Mouse (Mus musculus): Measurements from ENCODE around the gene Adat1.

Gene Adat1

GRCm38 (mm10) chr8:111967246-111967870, 24.7 kb downstream of the Adat1 start:
- no peak for DNase-seq

- no peak for DNase-seq
Measured at GRCm38 (mm10) chr8:111964849-111965561, 27.1 kb downstream of the Adat1 start.

DNA sequence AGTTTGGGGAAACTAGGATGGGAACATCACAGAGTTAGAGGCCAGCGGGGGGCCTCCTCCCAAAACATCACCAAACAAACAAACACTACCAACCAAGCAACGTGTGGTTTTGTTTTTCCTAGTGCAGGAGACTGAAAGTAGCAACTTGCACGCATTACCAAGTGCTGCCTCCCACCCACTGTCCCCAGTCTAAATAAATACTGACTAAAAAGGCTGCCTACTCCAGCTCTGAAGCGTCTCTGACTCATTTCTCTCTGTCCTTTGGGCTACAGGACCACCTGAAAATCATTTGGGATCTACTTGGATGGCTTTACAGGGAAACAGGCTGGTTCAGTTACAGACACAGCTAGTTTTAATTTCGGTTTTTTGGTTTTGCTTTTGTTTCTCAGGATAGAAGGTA, 27.8 kb downstream of the Adat1 start:
- DNase-seq = no peak

DNA sequence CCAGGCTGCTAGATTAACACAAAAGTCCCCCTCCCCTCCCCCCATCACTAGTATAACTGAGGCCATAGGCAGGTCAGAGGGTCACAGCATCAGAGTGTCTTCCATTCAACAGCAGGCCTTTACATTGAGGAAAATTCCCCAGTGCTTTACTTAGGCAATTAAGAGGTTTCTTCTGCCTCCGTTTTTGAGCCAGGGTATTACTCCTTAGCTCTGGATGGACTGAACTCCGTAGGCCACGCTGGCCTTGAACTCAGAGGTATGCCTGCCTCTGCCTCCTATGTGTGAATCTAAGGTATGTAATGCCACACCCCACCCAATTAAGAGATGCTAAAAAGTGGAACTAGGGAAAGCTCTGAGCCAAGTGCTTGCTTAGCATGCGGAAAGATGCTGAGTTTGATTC, 28.6 kb downstream of the Adat1 start:
- DNase-seq = no peak

DNA sequence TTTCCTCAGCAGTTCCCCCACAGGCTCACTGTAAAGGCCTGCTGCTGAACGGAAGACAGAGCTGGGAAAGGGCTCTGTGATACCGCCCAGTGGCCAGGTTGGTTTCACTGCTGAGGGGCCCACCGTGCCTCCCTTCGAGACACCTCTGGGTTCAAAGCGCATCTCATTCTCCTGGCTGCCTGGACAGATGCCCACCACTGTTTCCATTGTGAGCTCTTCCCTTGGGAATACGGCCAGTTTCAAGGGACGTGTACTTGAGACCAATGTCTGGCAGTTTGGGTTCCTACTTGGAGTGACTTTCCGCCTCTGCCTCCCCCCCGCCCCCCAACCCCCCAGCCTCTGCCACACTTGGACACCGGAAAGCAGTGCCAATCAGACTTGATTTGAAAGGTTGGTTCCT, 29.0 kb downstream of the Adat1 start:
- no peak for DNase-seq

GRCm38 (mm10) chr8:111962589-111962988, 29.5 kb downstream of the Adat1 start:
- DNase-seq = no peak

GRCm38 (mm10) chr8:111961330-111961729, 30.8 kb downstream of the Adat1 start:
- no peak for DNase-seq

DNA sequence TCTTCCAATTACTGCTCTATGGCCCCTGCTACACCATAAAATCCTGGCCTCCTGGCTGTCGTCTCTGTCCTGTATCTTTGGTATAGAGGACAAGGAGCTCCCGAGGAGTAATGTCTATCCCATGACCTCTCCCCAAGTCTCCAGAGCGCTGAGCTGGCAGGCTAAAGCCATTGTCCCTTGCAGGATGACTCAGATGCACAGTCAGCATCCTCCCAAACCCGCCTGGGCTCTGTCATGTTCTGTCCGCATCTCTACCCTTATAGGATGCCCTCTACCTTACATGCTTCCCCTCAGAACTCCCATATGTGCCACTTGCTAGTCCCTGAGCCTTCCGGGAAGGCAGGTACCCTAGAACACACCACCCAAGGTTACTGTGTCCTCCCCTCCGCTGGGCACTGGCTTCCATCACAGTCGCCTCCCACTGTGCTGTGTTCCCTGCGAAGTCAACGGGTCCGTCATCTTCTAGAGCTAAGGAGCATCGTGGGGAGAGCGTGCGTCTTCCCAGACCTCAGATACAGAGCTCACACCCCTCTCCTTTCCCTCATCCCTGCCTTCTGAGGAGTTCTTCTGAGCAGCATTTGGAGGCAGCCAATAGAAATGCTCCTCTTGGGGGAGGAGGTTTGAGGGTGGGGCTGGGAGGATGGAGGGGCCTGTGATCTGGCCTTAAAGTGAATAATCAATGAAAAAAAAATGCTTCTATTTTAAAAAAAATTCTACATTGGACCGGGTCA, 31.3 kb downstream of the Adat1 start:
- no peak for DNase-seq

- DNase-seq = no peak
Measured at GRCm38 (mm10) chr8:111957231-111957630, 34.9 kb downstream of the Adat1 start.

DNA sequence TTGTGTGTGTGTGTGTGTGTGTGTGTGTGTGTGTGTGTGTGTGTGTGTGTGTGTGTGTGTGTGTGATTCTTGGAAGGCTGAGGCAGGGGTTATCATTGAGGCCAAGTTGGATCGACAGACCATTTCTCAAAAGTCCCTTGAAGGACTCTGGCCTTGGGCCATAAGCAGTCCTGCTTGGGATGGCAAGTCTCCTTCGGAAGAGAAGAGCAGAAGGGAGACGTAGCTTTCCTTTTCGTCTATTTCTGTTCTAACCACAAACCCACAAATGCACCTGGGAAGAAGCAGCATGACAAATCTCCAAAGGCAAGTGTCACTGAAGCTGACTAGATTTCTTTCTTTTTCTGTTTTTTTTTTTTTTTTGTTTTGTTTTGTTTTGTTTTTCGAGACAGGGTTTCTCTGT, 36.2 kb downstream of the Adat1 start:
- no peak for DNase-seq

DNA sequence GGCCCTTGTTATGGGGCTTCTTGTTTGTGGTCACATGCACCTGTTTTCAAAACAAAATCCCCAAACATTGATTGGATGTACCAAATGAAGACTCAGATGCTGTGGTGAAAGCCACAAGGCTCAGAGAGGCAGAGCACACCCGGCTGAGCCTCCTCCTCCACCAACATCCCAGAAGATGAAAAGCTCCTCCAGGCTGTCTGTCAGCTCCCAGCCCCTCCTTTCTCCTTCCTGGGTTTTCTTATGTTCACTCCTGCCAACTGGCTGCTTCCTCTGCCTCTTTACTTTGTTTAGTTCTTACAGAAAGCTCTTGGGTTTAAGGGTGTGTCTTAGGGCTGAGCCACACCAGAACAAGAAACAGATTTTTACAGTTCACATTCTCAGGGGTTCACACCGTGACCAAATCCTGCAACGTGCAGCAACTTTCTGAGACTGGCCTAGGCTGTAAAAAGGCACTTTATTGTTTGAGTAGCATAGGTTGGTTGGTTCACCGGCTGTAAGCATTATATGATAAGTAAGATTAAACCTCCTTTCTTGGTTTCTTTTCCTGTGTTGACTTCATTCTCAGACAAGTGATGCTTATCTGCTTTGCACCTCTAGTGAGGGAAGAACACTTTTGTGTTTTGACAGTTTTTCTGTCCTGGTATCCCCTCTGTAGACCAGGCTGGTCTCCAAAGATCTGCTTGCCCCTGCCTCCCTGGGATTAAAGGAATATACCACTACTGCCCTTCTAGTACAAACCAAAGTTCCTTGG, 37.1 kb downstream of the Adat1 start:
- DNase-seq = no peak

DNA sequence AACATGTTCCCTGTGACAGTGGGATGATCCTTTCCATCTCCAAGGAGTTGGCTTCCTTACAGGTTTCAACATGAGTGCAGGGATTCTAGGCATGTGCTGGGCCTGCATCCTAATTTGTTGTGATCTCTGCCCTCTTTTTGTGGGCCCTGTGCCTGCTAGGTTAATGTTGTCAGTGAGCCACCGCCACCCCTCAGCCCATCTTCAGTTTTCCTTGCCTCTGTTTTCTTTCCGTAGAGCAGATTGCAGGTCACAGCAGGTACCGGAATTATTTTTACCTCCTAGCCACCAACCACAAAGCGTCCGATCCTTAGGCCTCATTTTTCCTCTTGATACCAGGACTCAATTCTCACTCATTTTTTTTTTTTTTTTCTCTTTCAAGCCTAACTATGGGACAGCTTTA, 40.2 kb downstream of the Adat1 start:
- DNase-seq = no peak

GRCm38 (mm10) chr8:111951317-111951716, 40.8 kb downstream of the Adat1 start:
- DNase-seq = peak; percentile 63 to 64

DNA sequence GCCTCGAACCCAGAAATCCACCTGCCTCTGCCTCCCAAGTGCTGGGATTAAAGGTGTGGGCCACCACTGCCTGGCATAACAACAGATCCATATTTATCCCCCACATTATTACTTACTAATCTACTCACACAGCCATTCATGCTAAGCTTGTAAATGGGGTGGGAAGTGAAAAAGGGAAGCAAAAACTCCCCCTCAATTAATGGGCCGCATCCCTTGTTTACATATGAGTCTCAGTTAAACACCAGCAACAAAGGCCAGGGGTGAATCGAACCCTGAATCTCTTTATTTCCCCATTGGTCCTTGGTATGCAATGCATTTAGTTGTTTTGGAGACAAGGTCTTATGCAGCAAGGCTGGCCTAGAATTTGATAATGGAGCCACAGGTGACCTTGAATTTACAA, 41.3 kb downstream of the Adat1 start:
- no peak for DNase-seq

DNA sequence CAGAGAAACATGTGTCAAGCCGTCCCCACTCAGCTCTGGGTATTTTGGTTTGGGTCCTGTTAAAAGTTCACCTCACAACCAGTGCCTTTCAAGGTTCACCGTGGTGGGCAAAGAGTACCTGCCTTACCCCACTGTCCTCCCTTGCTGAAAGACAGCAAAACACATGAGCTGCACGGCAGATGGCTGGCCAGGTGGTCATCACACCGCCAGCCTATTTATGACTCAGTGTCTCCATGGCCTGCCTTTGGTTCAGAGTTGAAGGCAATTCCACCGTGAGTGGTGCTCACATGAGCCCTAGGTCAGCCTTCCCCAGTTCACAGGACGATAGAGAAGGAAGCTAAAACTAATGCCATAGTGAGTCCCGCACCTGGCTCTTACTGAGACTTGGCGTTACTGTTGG, 44.1 kb downstream of the Adat1 start:
- DNase-seq = no peak

DNA sequence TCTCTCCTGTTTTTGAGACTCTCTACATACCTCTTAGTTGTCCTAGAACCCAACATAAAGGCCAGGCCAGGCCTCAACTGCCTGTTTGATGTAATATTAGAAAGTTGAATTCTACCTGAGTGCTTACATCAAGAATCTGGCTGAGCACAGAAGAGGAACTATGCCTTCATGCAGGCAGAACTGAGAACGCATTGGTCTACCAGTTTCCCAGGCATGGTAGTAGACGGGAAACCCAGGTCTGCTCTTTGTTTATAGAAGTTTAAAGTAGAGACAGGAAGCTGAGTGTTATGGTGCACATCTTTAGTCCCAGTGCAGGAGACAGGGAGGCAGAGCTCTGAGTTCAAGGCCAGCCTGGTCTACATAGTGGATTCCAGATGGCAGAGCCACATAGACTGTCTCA, 45.0 kb downstream of the Adat1 start:
- no peak for DNase-seq

- no peak for DNase-seq
Measured at GRCm38 (mm10) chr8:111943544-111943943, 48.6 kb downstream of the Adat1 start.

DNA sequence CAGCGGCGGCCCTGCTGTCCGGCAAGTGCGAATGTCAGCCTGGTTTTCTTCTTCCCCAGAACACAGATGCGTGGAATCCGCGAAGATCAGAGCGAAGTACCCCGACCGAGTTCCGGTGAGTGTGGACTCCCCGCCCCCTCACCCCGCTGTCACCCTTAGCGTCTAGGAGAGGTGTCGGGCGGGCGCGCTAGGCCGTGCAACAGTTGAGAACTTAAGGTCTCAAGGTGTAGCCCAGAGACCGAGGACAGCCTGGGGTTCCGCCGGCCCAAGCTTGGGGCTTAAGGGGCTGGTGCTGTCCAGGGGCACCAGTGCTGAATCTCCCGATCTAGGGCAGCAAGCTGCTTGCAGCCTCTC, 51.0 kb downstream of the Adat1 start:
- DNase-seq = peak; percentile 42 to 46

DNA sequence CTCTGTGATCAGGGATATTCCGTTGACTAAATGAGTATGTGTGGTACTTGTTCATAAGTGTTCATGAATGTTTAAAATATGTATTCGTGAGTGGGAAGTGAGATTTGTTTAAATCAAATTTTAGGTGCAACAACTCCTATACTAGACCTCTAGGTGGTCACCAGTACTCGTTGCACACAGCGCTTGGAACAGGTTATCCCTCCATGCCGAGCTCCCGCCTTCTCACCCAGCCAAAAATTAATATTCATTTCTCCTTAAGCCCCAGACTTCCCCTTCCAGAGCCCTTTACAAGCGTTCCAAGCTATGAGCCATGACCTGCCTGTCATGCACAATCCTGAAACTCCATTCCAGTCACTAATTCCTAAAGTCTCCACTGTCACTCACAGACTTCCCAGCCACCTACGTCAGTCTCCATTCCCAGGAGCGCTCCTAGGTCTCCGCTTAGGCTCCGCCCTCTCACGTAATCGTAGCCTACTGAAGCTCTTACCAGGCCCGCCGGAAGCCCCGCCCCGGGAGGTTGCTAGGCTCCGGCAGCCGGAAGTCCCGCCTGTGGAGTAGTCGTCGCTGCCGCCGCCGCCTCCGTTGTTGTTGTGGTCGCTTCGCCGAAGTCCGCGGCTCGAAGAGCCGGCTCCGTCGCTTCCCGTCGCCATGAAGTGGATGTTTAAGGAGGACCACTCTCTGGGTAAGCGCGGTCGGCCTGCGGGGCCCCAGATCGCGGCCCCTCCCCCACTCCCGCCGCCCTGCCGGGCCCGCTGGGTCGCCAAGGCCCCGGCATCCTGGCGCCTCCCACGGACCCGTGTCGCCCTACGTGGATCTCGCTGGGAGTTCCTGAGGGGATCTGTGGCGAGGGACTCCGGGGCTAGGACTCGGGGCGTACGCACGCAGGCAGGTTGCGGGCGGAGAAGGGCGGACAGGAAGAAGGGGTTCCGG, 51.7 kb downstream of the Adat1 start, which contains the start of gene Gabarapl2:
Gabarapl2 (plus strand) TSS at position 533 of the 930 bp plus-strand sequence.
- DNase-seq = peak; percentile 89 to 97

- DNase-seq = peak in 1 of 2 experiments; percentile 40
Measured at GRCm38 (mm10) chr8:111939516-111940142, 52.5 kb downstream of the Adat1 start.
